Mouse (Mus musculus) kidney, postnatal 25 days (tissue): ENCODE measurements at regions not wholly inside any gene's neighbourhood (a gene's known extent, or its start where the extent isn't known, plus 50 kb on each side); places are given as distances from the start of the nearest gene placed in this dataset.

ENCODE experiments used
- DNase-seq, 2 experiments: peaks; one replicate each; pipeline ENCODE4 v3.0.0; 2021; ENCODE audit warnings: mixed read lengths in 2 of 2

- no peak for DNase-seq
These were observed 58.3 kb upstream of the Zfp770 start for GRCm38 (mm10) chr2:114259539-114259938.
